ENCODE assay signal across 20 mouse cellular contexts in the genomic region with DNA sequence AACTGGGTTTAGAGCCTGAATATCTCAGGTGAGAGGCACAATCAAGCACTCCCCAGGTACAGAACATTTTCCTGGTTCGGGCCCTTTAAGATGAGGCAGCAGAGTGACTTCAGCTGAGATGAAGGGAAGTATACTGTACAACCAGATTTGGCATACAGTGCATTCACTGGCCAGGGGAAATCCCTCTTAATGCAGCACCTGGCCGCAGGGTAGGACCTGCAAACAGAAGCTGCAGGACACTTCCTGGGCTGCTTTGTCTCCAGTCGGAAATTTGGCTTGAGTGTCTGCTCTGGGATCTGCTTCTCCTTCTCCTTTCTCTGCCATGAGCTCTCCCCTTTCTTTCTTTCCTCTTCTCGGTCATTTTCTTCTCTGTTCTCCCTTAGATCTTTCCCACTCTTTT.
DNase-seq lines count a peak whose midpoint lies in the region; ATAC-seq lines count a peak whose summit lies in the region.
"Had no signal": no experiment of that assay in that cellular context is flagged by ENCODE, and none has a peak within 500 bp of the region (broad histone marks: within the 10 kb centered on the region; RNA-seq: fewer than 3 reads in every experiment).

No protein-coding gene starts in this region.

- 77% methylated on average over 4 of the region's 4 CpGs for WGBS in midbrain, embryonic 11.5 days
- WGBS in midbrain, embryonic 15.5 days, result 81% methylated on average over 4 of the region's 4 CpGs
- WGBS in kidney, embryonic 15.5 days, result 81% methylated on average over 4 of the region's 4 CpGs

- DNase-seq in midbrain, embryonic 11.5 days (ENCODE audit: low spot score, missing footprints), result peak; percentile 23
- DNase-seq in cerebellum, adult 9-10 months, result peak; percentile 8
- peak; percentile 46 to 61 for DNase-seq in cerebellum, postnatal 25 days
- DNase-seq: adrenal gland, postnatal 14 days; B cell, adult 2 months; forebrain, postnatal 0 days; gastrocnemius, postnatal 25 days; heart, postnatal 4 days; kidney, adult 11 months; kidney, adult 9 months had no signal

- no peak overlapping the region for H3K4me2 ChIP-seq in midbrain, embryonic 11.5 days
- H3K4me2 ChIP-seq in midbrain, embryonic 15.5 days, result no peak overlapping the region
- H3K4me2 ChIP-seq in kidney, embryonic 15.5 days, result no peak overlapping the region
- H3K4me2 ChIP-seq: embryonic facial prominence, embryonic 13.5 days; forebrain, embryonic 12.5 days; heart, embryonic 13.5 days; hindbrain, embryonic 12.5 days had no signal

- H3K36me3 ChIP-seq in midbrain, embryonic 11.5 days (ENCODE audit: control insufficient read depth, insufficient read depth, low read length), result no peaks in the 10 kb centered on the region
- H3K36me3 ChIP-seq in midbrain, embryonic 15.5 days (replicated peaks), result no peaks in the 10 kb centered on the region
- H3K36me3 ChIP-seq in kidney, embryonic 15.5 days, result no peaks in the 10 kb centered on the region
- H3K36me3 ChIP-seq: embryonic facial prominence, embryonic 13.5 days; forebrain, embryonic 12.5 days; heart, embryonic 13.5 days; hindbrain, embryonic 12.5 days had no signal

- no peaks in the 10 kb centered on the region for H3K27me3 ChIP-seq in midbrain, embryonic 11.5 days (ENCODE audit: control insufficient read depth, insufficient read depth, low read length)
- H3K27me3 ChIP-seq in midbrain, embryonic 15.5 days (replicated peaks), result no peaks in the 10 kb centered on the region
- no peaks in the 10 kb centered on the region for H3K27me3 ChIP-seq in kidney, embryonic 15.5 days
- H3K27me3 ChIP-seq: embryonic facial prominence, embryonic 13.5 days; forebrain, embryonic 12.5 days; heart, embryonic 13.5 days; hindbrain, embryonic 12.5 days; Patski had no signal

- H3K27ac ChIP-seq in midbrain, embryonic 11.5 days (ENCODE audit: low read depth, low read length), result no peak overlapping the region
- H3K27ac ChIP-seq in midbrain, embryonic 15.5 days, result no peak overlapping the region
- no peak overlapping the region for H3K27ac ChIP-seq in kidney, embryonic 15.5 days
- H3K27ac ChIP-seq: embryonic facial prominence, embryonic 13.5 days; forebrain, embryonic 12.5 days; heart, embryonic 13.5 days; hindbrain, embryonic 12.5 days; hindbrain, postnatal 0 days had no signal

- no peak overlapping the region for H3K9ac ChIP-seq in midbrain, embryonic 11.5 days (ENCODE audit: low read length)
- H3K9ac ChIP-seq in midbrain, embryonic 15.5 days, result no peak overlapping the region
- H3K9ac ChIP-seq in kidney, embryonic 15.5 days, result no peak overlapping the region
- H3K9ac ChIP-seq: embryonic facial prominence, embryonic 13.5 days; forebrain, embryonic 12.5 days; forebrain, postnatal 0 days; heart, embryonic 13.5 days; hindbrain, embryonic 12.5 days had no signal

- H3K9me3 ChIP-seq in midbrain, embryonic 11.5 days (ENCODE audit: control insufficient read depth, low read length), result no peaks in the 10 kb centered on the region
- H3K9me3 ChIP-seq in midbrain, embryonic 15.5 days, result no peaks in the 10 kb centered on the region
- H3K9me3 ChIP-seq in kidney, embryonic 15.5 days (replicated peaks), result no peaks in the 10 kb centered on the region
- H3K9me3 ChIP-seq: embryonic facial prominence, embryonic 13.5 days; forebrain, embryonic 12.5 days; heart, embryonic 13.5 days; hindbrain, embryonic 12.5 days had no signal

- no peak for ATAC-seq in midbrain, embryonic 11.5 days (ENCODE audit: low FRiP score)
- no peak for ATAC-seq in midbrain, embryonic 15.5 days (replicated peaks)
- ATAC-seq in CD4-positive, CD25-positive, alpha-beta regulatory T cell, adult 4 months, result no peak
- no peak for ATAC-seq in kidney, embryonic 15.5 days (replicated peaks; ENCODE audit: low FRiP score)
- ATAC-seq: activated CD4-positive, CD25-positive, alpha-beta regulatory T cell, adult 4 months; forebrain, postnatal 0 days; hindbrain, postnatal 0 days; Patski had no signal

- no peak overlapping the region for H3K4me3 ChIP-seq in midbrain, embryonic 11.5 days (ENCODE audit: low read depth, low read length)
- no peak overlapping the region for H3K4me3 ChIP-seq in midbrain, embryonic 15.5 days
- no peak overlapping the region for H3K4me3 ChIP-seq in kidney, embryonic 15.5 days (replicated peaks)
- H3K4me3 ChIP-seq: embryonic facial prominence, embryonic 13.5 days; forebrain, embryonic 12.5 days; heart, embryonic 13.5 days; hindbrain, embryonic 12.5 days had no signal

- H3K4me1 ChIP-seq in midbrain, embryonic 11.5 days (ENCODE audit: control insufficient read depth, insufficient read depth, low read length), result no peaks in the 10 kb centered on the region
- no peaks in the 10 kb centered on the region for H3K4me1 ChIP-seq in midbrain, embryonic 15.5 days
- 0 out of 2 replicates have a peak, but pooled peaks cover 3% of the 10 kb centered on the region for H3K4me1 ChIP-seq in kidney, embryonic 15.5 days
- H3K4me1 ChIP-seq: embryonic facial prominence, embryonic 13.5 days; forebrain, embryonic 12.5 days; hindbrain, embryonic 12.5 days had no signal
